Mouse (Mus musculus): ENCODE measurements at regions not wholly inside any gene's neighbourhood (a gene's known extent, or its start where the extent isn't known, plus 50 kb on each side); places are given as distances from the start of the nearest gene placed in this dataset.

DNA sequence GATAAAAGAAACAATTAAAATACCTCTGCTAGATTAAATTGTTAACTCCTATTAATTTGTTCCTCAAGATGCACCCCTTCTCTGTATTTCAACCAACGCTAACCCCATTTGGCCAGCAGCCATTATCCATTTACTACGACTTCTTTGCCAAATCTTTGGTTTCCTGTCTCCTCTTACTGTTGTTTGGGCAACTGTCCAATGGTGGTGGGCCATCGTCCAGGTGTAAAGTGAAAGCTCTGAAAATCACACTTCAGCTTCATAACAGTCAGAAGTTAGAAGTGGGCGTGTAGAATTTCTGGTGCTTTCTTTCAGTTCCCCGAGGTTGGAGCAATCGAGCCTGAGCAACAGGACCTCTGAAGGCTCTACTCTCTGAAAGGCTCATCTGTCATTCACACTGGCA lies 66.8 kb upstream of the Zbtb20 start:
- DNase-seq: no peak
- Histone ChIP-seq H3K4me1 (ENCODE audit: control insufficient read depth, insufficient read depth, low read length) (no peaks in the 10 kb centered on the region), H3K4me3 (replicated peaks; ENCODE audit: insufficient read depth, low read depth, low read length) (no peak overlapping the region), H3K27me3 (ENCODE audit: control insufficient read depth, insufficient read depth, low read length) (no peaks in the 10 kb centered on the region), H3K27ac (ENCODE audit: insufficient read depth, low read length) (no peak overlapping the region)
- TF ChIP-seq POLR2A (IDR thresholded peaks at IDR 0.05; ENCODE audit: borderline replicate concordance, insufficient read depth, low read length): no peak
- TF ChIP-seq CTCF (IDR thresholded peaks at IDR 0.05; ENCODE audit: borderline replicate concordance, insufficient read depth, low read depth, low read length): no peak
- 24% methylated on average over 6 of the region's 6 CpGs for WGBS

DNA sequence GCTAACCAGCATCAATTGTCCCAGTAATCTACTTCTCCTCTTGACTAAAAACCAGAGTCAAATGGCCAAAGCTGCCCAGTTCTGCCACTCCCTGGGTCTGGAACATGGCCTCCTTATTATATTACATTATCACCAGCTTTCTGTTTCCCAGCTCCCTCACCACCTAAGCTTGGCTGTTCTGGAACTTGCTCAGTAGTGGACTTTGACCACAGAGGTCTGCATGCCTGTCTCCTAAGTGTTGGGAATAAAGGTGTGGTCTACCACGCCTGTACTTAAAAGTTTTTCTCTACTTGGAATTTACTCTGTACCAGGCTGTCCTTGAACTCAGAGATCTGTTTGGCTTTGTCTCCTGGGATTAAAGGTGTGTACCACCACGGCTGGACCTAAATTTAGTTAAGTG lies 68.1 kb upstream of the Zbtb20 start:
- 93% methylated on average over 2 of the region's 2 CpGs for WGBS
- TF ChIP-seq CTCF (IDR thresholded peaks at IDR 0.05; ENCODE audit: borderline replicate concordance, insufficient read depth, low read depth, low read length) (no peak), POLR2A (IDR thresholded peaks at IDR 0.05; ENCODE audit: borderline replicate concordance, insufficient read depth, low read length) (no peak)

DNA sequence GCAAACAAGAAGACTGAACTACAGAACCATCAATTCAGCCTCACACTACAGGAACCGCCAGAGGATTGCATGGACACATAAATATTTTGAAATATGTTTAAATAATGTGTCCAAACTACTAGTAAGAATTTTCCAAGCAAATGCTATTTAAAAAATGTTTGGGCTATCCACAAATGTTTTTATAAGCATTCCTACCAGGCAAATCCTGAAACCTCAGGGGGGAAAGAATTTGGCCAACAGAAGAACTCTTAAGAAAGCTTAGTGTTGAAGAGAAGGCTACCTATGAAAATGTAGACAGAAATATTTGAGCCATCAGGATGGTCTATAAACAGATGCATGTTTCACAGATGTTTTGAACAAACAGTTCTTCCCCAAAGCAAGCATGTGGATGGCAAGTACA lies 72.1 kb upstream of the Zbtb20 start:
- no peak for TF ChIP-seq CTCF (IDR thresholded peaks at IDR 0.05; ENCODE audit: borderline replicate concordance, insufficient read depth, low read depth, low read length)
- no peak for TF ChIP-seq POLR2A (IDR thresholded peaks at IDR 0.05; ENCODE audit: borderline replicate concordance, insufficient read depth, low read length)
- no peak for DNase-seq
- Histone ChIP-seq H3K4me3 (replicated peaks; ENCODE audit: insufficient read depth, low read depth, low read length) (no peak overlapping the region), H3K4me1 (ENCODE audit: control insufficient read depth, insufficient read depth, low read length) (no peaks in the 10 kb centered on the region), H3K27me3 (ENCODE audit: control insufficient read depth, insufficient read depth, low read length) (no peaks in the 10 kb centered on the region), H3K27ac (ENCODE audit: insufficient read depth, low read length) (no peak overlapping the region)
- WGBS: 82% methylated on average over 1 of the region's 1 CpGs

More for the DNA sequence above, 68.1 kb upstream of the Zbtb20 start:
- H3K4me1 ChIP-seq (ENCODE audit: control insufficient read depth, insufficient read depth, low read length): no peaks in the 10 kb centered on the region
- H3K27ac ChIP-seq (ENCODE audit: insufficient read depth, low read length): no peak overlapping the region
- H3K27me3 ChIP-seq (ENCODE audit: control insufficient read depth, insufficient read depth, low read length): no peaks in the 10 kb centered on the region
- DNase-seq: no peak
- no peak overlapping the region for H3K4me3 ChIP-seq (replicated peaks; ENCODE audit: insufficient read depth, low read depth, low read length)

DNA sequence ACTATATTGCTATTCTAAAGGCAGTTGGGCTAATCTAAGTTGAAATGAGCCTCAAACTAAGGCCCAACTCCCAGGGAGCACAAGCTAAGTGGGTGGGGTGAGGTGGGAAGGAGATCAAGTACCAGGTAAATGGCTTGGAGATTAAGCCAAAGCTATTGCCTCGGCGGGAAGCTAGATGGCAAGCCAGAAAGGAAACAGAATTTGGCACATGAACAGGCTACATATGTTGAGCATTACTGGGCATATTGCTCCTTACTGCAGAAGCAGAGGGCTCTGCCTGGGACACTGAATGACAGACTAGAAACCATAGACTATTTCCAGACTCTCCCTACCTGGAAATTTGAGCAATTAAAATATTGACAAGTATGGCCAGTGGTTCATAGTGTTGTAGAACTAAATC lies 83.1 kb upstream of the Zbtb20 start:
- 12% methylated on average over 2 of the region's 2 CpGs for WGBS
- Histone ChIP-seq H3K27me3 (ENCODE audit: control insufficient read depth, insufficient read depth, low read length) (no peaks in the 10 kb centered on the region), H3K4me3 (replicated peaks; ENCODE audit: insufficient read depth, low read depth, low read length) (no peak overlapping the region), H3K27ac (ENCODE audit: insufficient read depth, low read length) (no peak overlapping the region), H3K4me1 (ENCODE audit: control insufficient read depth, insufficient read depth, low read length) (no peaks in the 10 kb centered on the region; the same call in 1 of the 2 replicates)
- no peak for TF ChIP-seq POLR2A (IDR thresholded peaks at IDR 0.05; ENCODE audit: borderline replicate concordance, insufficient read depth, low read length)
- TF ChIP-seq CTCF (IDR thresholded peaks at IDR 0.05; ENCODE audit: borderline replicate concordance, insufficient read depth, low read depth, low read length): no peak
- peak; percentile 66 to 92 for DNase-seq

DNA sequence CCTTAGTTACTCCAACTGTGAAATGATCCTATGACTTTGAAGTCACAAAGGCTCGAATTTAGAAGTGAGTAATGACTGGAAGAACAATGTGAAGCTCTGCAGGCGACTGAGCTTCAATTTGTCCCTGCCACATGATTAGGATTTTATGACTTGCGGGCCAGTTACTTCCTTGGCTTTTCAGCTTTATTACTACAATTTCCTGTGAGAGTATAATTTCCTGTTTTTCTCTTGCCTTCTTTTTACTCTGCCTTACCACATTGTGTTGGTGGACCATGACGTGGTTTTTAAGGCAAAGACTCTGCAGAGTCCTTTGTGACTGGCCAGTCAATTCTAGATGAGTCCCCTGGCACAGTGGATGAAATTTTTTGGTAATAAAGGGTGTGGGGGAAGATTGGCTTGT lies 91.0 kb upstream of the Zbtb20 start:
- WGBS: 70% methylated on average over 4 of the region's 4 CpGs
- TF ChIP-seq POLR2A (IDR thresholded peaks at IDR 0.05; ENCODE audit: borderline replicate concordance, insufficient read depth, low read length): no peak
- TF ChIP-seq CTCF (IDR thresholded peaks at IDR 0.05; ENCODE audit: borderline replicate concordance, insufficient read depth, low read depth, low read length): no peak
- H3K27ac ChIP-seq (ENCODE audit: insufficient read depth, low read length): no peak overlapping the region

DNA sequence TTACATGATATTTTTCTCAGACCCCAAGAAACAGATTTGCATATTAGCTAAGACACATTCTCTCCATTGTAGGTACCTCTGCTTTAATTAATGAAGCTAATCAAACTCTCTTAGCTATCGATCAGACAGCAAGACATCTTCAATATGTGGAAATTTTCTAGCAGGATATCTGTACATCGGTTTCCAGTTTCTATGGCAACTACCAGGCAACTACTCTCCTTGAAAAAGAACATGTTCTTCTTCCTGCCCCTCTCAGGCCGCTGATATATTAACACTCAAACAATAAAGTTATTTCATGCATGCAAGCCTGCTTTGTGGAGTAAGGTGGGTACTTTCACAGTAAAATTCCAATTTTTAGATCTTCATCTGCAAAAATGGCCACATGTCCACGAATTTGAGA lies 91.7 kb upstream of the Zbtb20 start:
- no peak overlapping the region for H3K27ac ChIP-seq (ENCODE audit: insufficient read depth, low read length)
- no peak overlapping the region for H3K4me3 ChIP-seq (replicated peaks; ENCODE audit: insufficient read depth, low read depth, low read length)
- no peaks in the 10 kb centered on the region for H3K4me1 ChIP-seq (ENCODE audit: control insufficient read depth, insufficient read depth, low read length)
- 69% methylated on average over 4 of the region's 4 CpGs for WGBS
- DNase-seq: no peak
- H3K27me3 ChIP-seq (ENCODE audit: control insufficient read depth, insufficient read depth, low read length): no peaks in the 10 kb centered on the region
- no peak for TF ChIP-seq POLR2A (IDR thresholded peaks at IDR 0.05; ENCODE audit: borderline replicate concordance, insufficient read depth, low read length)

More for the DNA sequence above, 91.0 kb upstream of the Zbtb20 start:
- no peaks in the 10 kb centered on the region for H3K4me1 ChIP-seq (ENCODE audit: control insufficient read depth, insufficient read depth, low read length)
- no peaks in the 10 kb centered on the region for H3K27me3 ChIP-seq (ENCODE audit: control insufficient read depth, insufficient read depth, low read length)
- no peak overlapping the region for H3K4me3 ChIP-seq (replicated peaks; ENCODE audit: insufficient read depth, low read depth, low read length)
- DNase-seq: no peak

DNA sequence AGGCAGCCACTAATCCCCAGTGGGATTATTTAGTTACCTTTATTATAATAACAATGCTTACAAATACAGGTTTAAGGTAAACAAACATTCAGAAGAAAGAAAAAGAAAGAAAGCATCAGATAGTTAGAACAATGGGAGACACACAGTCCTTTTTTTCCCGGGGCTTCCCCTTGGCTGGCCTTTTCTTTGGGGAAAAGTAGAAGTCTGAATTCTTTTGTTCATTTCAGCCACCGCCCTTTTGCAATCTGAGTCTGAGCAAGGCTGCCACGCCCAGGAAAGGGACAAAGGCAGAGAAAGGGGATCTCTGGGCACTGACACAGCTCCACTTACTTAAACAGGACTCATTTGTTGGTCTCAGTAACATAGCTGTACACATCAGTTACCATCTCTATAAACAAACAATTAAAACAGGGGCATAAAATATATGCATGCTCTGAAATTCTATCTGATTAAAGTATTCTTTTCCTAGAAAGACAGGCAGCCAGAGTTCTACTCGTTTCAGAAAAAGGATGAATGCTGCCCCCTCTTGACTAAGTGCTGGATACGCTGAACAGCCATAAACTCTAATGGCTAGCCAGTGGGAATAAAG lies 93.5 kb upstream of the Zbtb20 start:
- Histone ChIP-seq H3K27me3 (ENCODE audit: control insufficient read depth, insufficient read depth, low read length) (no peaks in the 10 kb centered on the region), H3K4me3 (replicated peaks; ENCODE audit: insufficient read depth, low read depth, low read length) (no peak overlapping the region), H3K27ac (ENCODE audit: insufficient read depth, low read length) (no peak overlapping the region), H3K4me1 (ENCODE audit: control insufficient read depth, insufficient read depth, low read length) (no peaks in the 10 kb centered on the region)
- WGBS: 20% methylated on average over 5 of the region's 5 CpGs
- TF ChIP-seq CTCF (IDR thresholded peaks at IDR 0.05; ENCODE audit: borderline replicate concordance, insufficient read depth, low read depth, low read length): no peak; the same call in 1 of the 2 replicates
- TF ChIP-seq POLR2A (IDR thresholded peaks at IDR 0.05; ENCODE audit: borderline replicate concordance, insufficient read depth, low read length): no peak
- peak; percentile 39 to 60 for DNase-seq

DNA sequence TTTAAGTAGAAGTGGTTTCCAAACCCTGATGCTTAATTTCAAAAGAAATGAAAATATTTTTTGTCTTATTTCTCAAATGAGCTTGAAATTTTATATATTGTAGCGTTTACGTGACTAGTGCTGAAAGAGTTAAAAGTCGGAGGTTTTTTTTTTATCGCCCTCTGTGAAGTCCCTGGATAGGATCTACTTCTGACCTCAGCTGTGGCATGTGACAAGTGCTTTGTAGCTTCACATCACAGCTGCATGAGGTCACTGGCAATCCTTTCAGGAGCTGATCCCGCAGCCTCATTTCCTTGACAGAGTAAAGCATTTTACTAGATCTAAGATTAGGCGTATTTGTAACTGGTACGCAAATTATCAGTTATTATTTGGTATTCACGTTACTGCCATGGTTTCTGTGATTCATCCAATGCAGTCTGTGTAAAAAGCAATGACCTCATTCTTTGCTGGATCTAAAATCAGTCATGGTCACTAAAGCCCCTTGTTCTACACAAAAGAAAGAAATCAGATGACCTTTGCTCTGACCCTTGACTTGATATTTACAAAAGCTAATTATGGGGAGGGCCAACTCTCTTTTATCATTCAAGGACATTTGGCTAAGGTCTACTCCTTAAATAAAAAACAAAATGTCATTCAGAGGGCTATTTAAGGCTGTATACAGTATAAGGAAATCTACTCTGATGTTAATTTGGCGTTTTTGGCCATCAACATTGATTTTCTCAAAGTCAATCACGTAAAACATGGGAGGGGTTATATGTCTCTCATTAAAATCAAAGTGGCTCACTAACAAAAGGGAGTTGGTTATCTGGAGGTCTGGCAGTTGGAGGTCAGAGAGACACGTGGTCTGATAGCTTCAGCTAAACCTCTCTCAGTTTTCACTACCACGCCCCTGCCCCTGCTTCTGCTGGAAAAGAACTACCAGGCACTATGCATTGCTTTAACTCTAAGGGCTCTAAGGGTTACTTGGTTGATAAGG lies 94.3 kb upstream of the Zbtb20 start:
- 64% methylated on average over 12 of the region's 12 CpGs for WGBS
- Histone ChIP-seq H3K4me3 (replicated peaks; ENCODE audit: insufficient read depth, low read depth, low read length) (no peak overlapping the region), H3K4me1 (ENCODE audit: control insufficient read depth, insufficient read depth, low read length) (no peaks in the 10 kb centered on the region), H3K27me3 (ENCODE audit: control insufficient read depth, insufficient read depth, low read length) (no peaks in the 10 kb centered on the region), H3K27ac (ENCODE audit: insufficient read depth, low read length) (no peak overlapping the region)
- TF ChIP-seq POLR2A (IDR thresholded peaks at IDR 0.05; ENCODE audit: borderline replicate concordance, insufficient read depth, low read length): no peak
- TF ChIP-seq CTCF (IDR thresholded peaks at IDR 0.05; ENCODE audit: borderline replicate concordance, insufficient read depth, low read depth, low read length): no peak
- no peak for DNase-seq

Data from cerebellum, adult 2 months (tissue).